Mouse (Mus musculus) c-Kit-positive CD71-positive TER-119-negative erythroid progenitor cells, embryonic 14.5 days (primary cell): ENCODE measurements around the gene Khnyn.

ENCODE experiments used
- DNase-seq: peaks from one replicate; pipeline ENCODE4 v3.0.0-alpha.2; 2013; ENCODE audit warnings: low read depth

The Khnyn gene

DNA sequence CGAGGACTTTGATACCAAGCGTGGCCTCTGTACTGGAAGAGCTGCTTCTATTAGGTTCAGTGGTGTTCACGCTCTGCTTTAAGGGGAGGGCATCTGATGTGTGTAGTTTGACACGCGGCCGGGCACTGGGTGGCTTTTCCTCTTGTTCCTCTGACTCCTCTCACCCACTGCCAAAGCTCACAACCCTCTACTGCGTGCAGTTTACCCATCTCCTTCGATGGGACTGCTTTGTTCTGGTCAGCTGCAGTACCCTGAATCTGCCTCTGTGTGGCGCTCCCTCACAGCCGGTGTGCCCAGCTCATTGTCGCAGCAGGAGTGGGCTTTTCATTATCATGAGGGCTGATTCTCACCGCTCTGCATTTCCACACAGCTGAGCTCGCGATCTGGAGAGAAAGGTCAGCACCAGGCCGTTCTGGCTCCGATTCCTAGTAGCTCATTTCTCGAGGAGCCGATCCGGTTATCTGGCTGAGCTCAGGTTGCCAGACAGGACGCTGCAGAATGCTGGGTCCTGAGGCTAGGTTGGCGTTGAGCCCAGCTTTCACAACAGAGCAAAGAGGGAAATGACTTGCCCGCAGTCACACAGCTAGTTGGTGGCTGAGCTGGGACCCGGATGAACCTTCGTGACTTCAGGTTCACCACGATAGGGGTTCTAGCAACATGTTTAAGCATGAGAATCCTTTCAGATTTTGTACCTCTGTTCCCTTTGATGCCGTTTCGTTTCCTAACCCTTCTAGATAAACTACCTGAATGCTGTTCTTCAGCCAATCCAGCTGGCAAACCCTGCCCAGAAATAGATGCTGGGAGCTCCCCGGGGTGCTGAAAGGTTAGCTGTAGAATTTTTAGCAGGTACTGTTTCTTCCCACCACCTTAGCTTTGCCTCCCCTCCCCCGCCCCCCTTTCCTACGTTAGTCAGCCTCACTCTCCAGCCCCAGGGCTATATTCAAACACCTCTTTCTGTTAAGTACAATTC is 10.7 kb upstream of the Khnyn start:
- DNase-seq: peak; percentile 60

GRCm38 (mm10) chr14:55877469-55878315 is 7.1 kb upstream of the Khnyn start:
- no peak for DNase-seq

- no peak for DNase-seq
Measured at GRCm38 (mm10) chr14:55878316-55878940, 6.3 kb upstream of the Khnyn start.

- peak; percentile 63 for DNase-seq
Measured at GRCm38 (mm10) chr14:55879623-55880022, 5.1 kb upstream of the Khnyn start.

DNA sequence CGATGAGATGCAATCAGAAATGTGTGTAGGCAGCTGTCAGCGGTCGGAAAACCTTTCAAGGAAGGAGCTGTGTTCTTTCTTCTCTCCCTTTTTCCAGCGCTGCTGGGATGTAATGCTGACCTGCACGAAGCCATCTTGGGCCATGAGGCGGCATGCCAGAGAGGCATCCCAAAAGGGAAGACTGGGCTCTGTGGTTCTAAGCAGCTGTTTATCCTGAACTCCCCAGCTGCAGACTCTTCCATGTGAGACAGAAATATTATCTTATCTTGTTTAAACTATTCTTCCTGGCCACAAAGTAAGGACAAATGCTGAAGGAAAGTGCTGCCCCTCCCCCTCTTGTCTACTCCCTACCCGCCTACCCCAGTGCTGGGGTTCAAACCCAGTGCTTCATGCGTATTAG is 3.8 kb upstream of the Khnyn start:
- no peak for DNase-seq

GRCm38 (mm10) chr14:55882171-55882641 is 2.5 kb upstream of the Khnyn start:
- no peak for DNase-seq

- no peak for DNase-seq
Measured at GRCm38 (mm10) chr14:55883149-55883661, 1.5 kb upstream of the Khnyn start.

- no peak for DNase-seq
Measured at GRCm38 (mm10) chr14:55883663-55884062, 1.1 kb upstream of the Khnyn start.

- DNase-seq: no peak
Measured at GRCm38 (mm10) chr14:55884166-55884565, 581 bp upstream of the Khnyn start, which contains the start of gene Cbln3. Gene Cbln3, minus strand, starts transcription at chr14:55884392.

DNA sequence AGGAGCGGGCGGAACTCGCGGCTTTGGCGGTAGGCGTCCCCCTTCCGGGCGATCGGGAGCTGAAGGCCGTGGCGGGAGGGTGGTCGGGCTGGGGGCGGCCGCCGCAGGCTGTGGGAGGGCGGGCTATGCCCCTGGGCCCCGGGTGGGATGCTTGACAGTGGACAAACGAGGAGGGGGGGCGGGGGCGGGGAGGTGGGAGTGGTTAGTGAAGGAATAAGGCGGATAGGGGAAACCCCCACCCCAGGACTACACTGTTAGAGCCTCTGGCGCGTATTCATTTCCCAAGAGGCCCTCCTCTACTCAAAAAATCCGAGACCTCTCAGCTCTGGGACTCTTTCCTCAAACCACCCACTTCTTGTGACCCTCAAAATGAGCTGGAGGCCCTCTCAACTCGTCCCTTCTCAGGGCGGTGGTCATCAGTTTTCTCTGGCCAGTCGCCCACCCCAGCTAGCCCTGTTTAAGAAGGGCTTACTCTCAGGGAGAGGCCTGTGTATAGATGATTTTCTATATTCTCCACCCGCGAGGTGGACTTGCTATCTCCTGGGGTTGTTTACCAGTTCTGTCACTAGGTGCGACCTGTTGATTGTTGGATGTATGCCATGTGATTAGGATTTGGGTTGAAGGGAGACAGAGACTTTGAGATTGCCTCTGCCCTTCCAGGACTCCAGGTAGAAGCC is 505 bp downstream of the Khnyn start:
- no peak for DNase-seq

GRCm38 (mm10) chr14:55885791-55886271 is 1.1 kb downstream of the Khnyn start:
- DNase-seq: no peak

- DNase-seq: no peak
Measured at GRCm38 (mm10) chr14:55886571-55887382, 2.0 kb downstream of the Khnyn start.

- no peak for DNase-seq
Measured at GRCm38 (mm10) chr14:55897671-55898070, 12.9 kb downstream of the Khnyn start.

DNA sequence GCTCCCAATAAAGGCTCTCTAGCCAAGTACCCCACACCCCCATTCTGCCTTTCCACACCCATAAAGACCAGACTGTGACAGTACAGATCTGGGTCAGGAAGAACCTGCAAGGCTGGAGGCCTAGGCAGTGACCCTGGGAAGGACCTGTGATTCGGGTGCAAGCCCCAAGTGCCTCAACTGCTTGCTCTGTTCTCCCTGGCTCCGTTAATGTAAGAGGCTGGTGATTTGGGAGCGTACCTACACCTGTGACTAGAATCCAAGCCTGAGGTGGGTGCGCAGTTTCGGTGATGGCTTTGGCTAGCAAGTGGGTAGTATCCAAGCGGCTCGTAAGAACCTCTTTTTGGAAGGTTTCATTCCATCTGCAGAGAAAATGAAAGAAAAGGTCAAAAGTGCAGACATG is 14.2 kb downstream of the Khnyn start:
- DNase-seq: no peak

DNA sequence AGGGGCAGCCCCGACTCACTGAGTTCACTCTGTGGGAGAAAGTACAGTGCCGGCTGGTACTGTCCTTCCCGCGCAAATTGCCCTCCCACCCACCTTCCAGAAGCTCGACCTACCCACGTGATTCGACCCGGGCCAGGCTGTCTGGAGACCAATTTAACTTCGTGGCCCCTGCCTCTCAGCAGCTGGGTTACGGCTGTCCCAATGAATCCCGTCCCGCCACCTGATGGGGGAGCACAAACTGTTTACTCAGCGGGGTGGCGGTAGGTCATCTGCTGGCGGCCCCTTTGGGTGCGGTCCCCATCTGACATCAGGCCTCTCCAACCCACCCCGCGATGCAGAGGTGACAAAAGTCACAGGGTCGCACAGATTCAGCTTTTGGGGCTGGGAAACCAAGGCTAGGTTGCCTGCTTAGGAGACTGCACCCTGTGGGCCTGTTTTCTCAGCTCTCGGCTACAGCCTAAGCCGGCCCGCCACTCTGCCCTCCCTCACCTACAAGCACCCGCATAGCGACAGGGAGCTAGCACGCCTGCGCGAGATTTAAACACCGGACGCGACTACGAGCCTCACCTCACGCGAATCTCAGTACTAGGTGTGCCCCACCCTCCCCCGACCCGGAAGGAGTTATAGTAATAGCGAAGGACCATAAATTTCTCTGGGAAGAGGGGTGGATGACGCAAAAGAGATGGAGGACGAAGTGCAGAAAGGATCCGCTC is 15.1 kb downstream of the Khnyn start, which contains the start of gene Sdr39u1:
Gene Sdr39u1, minus strand, starts transcription at position 593 of the 713 bp plus-strand sequence.
- DNase-seq: no peak

GRCm38 (mm10) chr14:55900414-55900755 is 15.6 kb downstream of the Khnyn start:
- DNase-seq: no peak

GRCm38 (mm10) chr14:55905518-55905917 is 20.8 kb downstream of the Khnyn start:
- DNase-seq: no peak

- DNase-seq: no peak
Measured at GRCm38 (mm10) chr14:55913406-55913805, 28.7 kb downstream of the Khnyn start.

GRCm38 (mm10) chr14:55918240-55919082 is 33.7 kb downstream of the Khnyn start:
- peak; percentile 83 for DNase-seq
